Mouse (Mus musculus) CH12.LX (cell line): Measurements from ENCODE around the gene Cyfip2. TPM values are rescaled to one million over a fixed set of nuclear protein-coding genes. Genes with fewer than 3 reads are reported as not detected.

ENCODE experiments used
- DNase-seq: peaks from one replicate; pipeline ENCODE4 v3.0.0-alpha.2; 2013; ENCODE audit errors: extremely low read depth
- H3K27ac ChIP-seq: 2 replicates; pipeline ENCODE4 v1.5.1; 2012; ENCODE audit warnings: low read depth, mild to moderate bottlenecking, control low read depth, moderate library complexity; ENCODE audit not compliant: insufficient read depth
- H3K27me3 ChIP-seq: replicated peaks from 2 replicates; pipeline ENCODE3; 2012; ENCODE audit warnings: inconsistent platforms
- H3K36me3 ChIP-seq, 2 experiments: replicated peaks in 1 of 2; 2 replicates each; pipeline versions ENCODE3 to v1.6.1; 2012; ENCODE audit warnings: inconsistent platforms in 1 of 2, low read length in 1 of 2, mild to moderate bottlenecking in 1 of 2, mixed read lengths in 1 of 2, moderate library complexity in 1 of 2; ENCODE audit not compliant: control insufficient read depth in 1 of 2, insufficient read depth in 1 of 2
- H3K4me1 ChIP-seq, 2 experiments: 2 replicates each; pipeline ENCODE4 v1.6.1; 2012; ENCODE audit warnings: inconsistent platforms in 1 of 2, moderate library complexity in 1 of 2; ENCODE audit not compliant: insufficient read depth in 2 of 2, control insufficient read depth in 1 of 2
- H3K4me2 ChIP-seq: 2 replicates; pipeline ENCODE4 v1.6.1; 2012; ENCODE audit warnings: low read depth, mild to moderate bottlenecking, control low read depth; ENCODE audit not compliant: poor library complexity, insufficient read depth, severe bottlenecking
- H3K4me3 ChIP-seq, 3 experiments: fragments of 150-350 bp in 1 of 3; sonication (generic) in 1 of 3; replicated peaks in 1 of 3; 2 replicates each; pipeline versions ENCODE3 to v1.5.1; 2011 to 2012; ENCODE audit warnings: low read depth in 2 of 3, low read length in 2 of 3, mild to moderate bottlenecking in 2 of 3, moderate library complexity in 2 of 3, control low read depth in 1 of 3, improper control_type of control experiment in 1 of 3, inconsistent platforms in 1 of 3, mixed read lengths in 1 of 3; ENCODE audit not compliant: poor library complexity in 1 of 3
- H3K79me2 ChIP-seq: replicated peaks from 2 replicates; pipeline ENCODE4 v1.6.1; 2012; ENCODE audit warnings: mild to moderate bottlenecking, moderate library complexity; ENCODE audit not compliant: control insufficient read depth, poor library complexity, insufficient read depth, severe bottlenecking; ENCODE audit errors: extremely low read depth
- H3K9ac ChIP-seq: 2 replicates; pipeline ENCODE4 v1.6.1; 2012; ENCODE audit warnings: low read depth, mild to moderate bottlenecking, control low read depth, moderate library complexity; ENCODE audit not compliant: insufficient read depth
- H3K9me3 ChIP-seq: replicated peaks from 2 replicates; pipeline ENCODE3; 2012; ENCODE audit warnings: low read length, inconsistent platforms, mixed read lengths
- E2F4 ChIP-seq: IDR thresholded peaks from 2 replicates; pipeline ENCODE4 v1.6.1; 2011; ENCODE audit warnings: low read depth, low read length, improper control_type of control experiment; ENCODE audit not compliant: insufficient replicate concordance
- ELF1 ChIP-seq: IDR thresholded peaks from 2 replicates; pipeline ENCODE4 v1.6.1; 2014; ENCODE audit warnings: low read depth, mild to moderate bottlenecking, inconsistent platforms, low read length, improper control_type of control experiment
- EP300 ChIP-seq: IDR thresholded peaks from 2 replicates; pipeline ENCODE4 v1.6.1; 2011; ENCODE audit warnings: low read length, improper control_type of control experiment
- HCFC1 ChIP-seq: IDR thresholded peaks from 2 replicates; pipeline ENCODE4 v1.6.1; 2012; ENCODE audit warnings: low read depth, mild to moderate bottlenecking, inconsistent platforms, low read length, improper control_type of control experiment
- IRF4 ChIP-seq: IDR thresholded peaks from 2 replicates; pipeline ENCODE4 v1.6.1; 2014; ENCODE audit warnings: low read depth, mild to moderate bottlenecking, inconsistent platforms, low read length, improper control_type of control experiment
- KAT2A ChIP-seq: IDR thresholded peaks from 2 replicates; pipeline ENCODE4 v1.6.1; 2012; ENCODE audit warnings: low read length, improper control_type of control experiment, inconsistent platforms; ENCODE audit not compliant: insufficient replicate concordance
- MAFK ChIP-seq: IDR thresholded peaks from 2 replicates; pipeline ENCODE4 v1.6.1; 2011; ENCODE audit warnings: low read length, improper control_type of control experiment; ENCODE audit not compliant: insufficient replicate concordance
- MAZ ChIP-seq: IDR thresholded peaks from 2 replicates; pipeline ENCODE4 v1.6.1; 2012; ENCODE audit warnings: low read depth, mild to moderate bottlenecking, inconsistent platforms, low read length, improper control_type of control experiment, moderate library complexity
- MXI1 ChIP-seq: IDR thresholded peaks from 2 replicates; pipeline ENCODE4 v1.6.1; 2011; ENCODE audit warnings: mild to moderate bottlenecking, low read depth, low read length, improper control_type of control experiment
- NELFE ChIP-seq: IDR thresholded peaks from 2 replicates; pipeline ENCODE4 v1.6.1; 2011; ENCODE audit warnings: low read depth, low read length, improper control_type of control experiment
- PAX5 ChIP-seq: IDR thresholded peaks from 2 replicates; pipeline ENCODE4 v1.6.1; 2012; ENCODE audit warnings: low read length, inconsistent platforms, mixed read lengths
- POLR2A ChIP-seq: IDR thresholded peaks from 2 replicates; pipeline ENCODE4 v1.6.1; 2011; ENCODE audit warnings: low read depth, mild to moderate bottlenecking, improper control_type of control experiment, low read length
- SIN3A ChIP-seq: IDR thresholded peaks from 2 replicates; pipeline ENCODE4 v1.6.1; 2012; ENCODE audit warnings: low read length, improper control_type of control experiment, inconsistent platforms
- SMC3 ChIP-seq: IDR thresholded peaks from 2 replicates; pipeline ENCODE4 v1.6.1; 2011; ENCODE audit warnings: low read depth, low read length, improper control_type of control experiment
- TBP ChIP-seq: conservative IDR thresholded peaks from 2 replicates; pipeline ENCODE4 v1.6.1; 2011; ENCODE audit warnings: low read depth, low read length, improper control_type of control experiment
- TCF12 ChIP-seq: IDR thresholded peaks from 2 replicates; pipeline ENCODE4 v1.6.1; 2014; ENCODE audit warnings: low read depth, mild to moderate bottlenecking, inconsistent platforms, low read length, improper control_type of control experiment
- UBTF ChIP-seq: IDR thresholded peaks from 2 replicates; pipeline ENCODE4 v1.6.1; 2012; ENCODE audit warnings: low read depth, mild to moderate bottlenecking, inconsistent platforms, low read length, improper control_type of control experiment, moderate library complexity
- USF1 ChIP-seq: IDR thresholded peaks from 2 replicates; pipeline ENCODE4 v1.6.1; 2014; ENCODE audit warnings: low read depth, mild to moderate bottlenecking, inconsistent platforms, low read length, improper control_type of control experiment
- USF2 ChIP-seq: conservative IDR thresholded peaks from 2 replicates; pipeline ENCODE4 v1.6.1; 2011; ENCODE audit warnings: low read depth, low read length, improper control_type of control experiment
- ZKSCAN1 ChIP-seq: IDR thresholded peaks from 2 replicates; pipeline ENCODE4 v1.6.1; 2012; ENCODE audit warnings: low read depth, inconsistent platforms, low read length, improper control_type of control experiment, borderline replicate concordance
- ZNF384 ChIP-seq: IDR thresholded peaks from 2 replicates; pipeline ENCODE4 v1.6.1; 2012; ENCODE audit warnings: low read depth, low read length, improper control_type of control experiment, inconsistent platforms
- dilution Hi-C: fragments of 300-500 bp; cut with MboI; formaldehyde crosslinking; loops from 2 replicates; pipeline ENCODE4 v1.14.3; 2020; ENCODE audit warnings: low sequenced_read_pairs; ENCODE audit not compliant: extremely low pct_unique_long_range_greater_than_20kb, extremely low pct_ligation_motif_present
- in situ Hi-C: fragments of 300-500 bp; cut with MboI; formaldehyde crosslinking; loops from 3 replicates; pipeline ENCODE4 v1.14.3; 2019; ENCODE audit warnings: low sequenced_read_pairs, low pct_ligation_motif_present, low pct_unique_long_range_greater_than_20kb, mixed read lengths
- polyA plus RNA-seq: library from polyadenylated mRNA; unstranded; fragments of >175 nt; gene quantifications from 2 replicates; pipeline ENCODE4 v1.2.1, GENCODE M21; 2012; ENCODE audit warnings: low read depth; ENCODE audit not compliant: insufficient read length
- total RNA-seq, 2 experiments: library from RNA; depleted of rRNA; stranded (reverse); fragments of 300-350 nt in 1 of 2; fragments of >200 nt in 1 of 2; gene quantifications; 2 replicates each; pipeline ENCODE4 v1.2.3; 2012 to 2014

The Cyfip2 gene
- total and polyA plus RNA-seq, 3 experiments = 40.7 to 194 (median 97.6) TPM

DNA sequence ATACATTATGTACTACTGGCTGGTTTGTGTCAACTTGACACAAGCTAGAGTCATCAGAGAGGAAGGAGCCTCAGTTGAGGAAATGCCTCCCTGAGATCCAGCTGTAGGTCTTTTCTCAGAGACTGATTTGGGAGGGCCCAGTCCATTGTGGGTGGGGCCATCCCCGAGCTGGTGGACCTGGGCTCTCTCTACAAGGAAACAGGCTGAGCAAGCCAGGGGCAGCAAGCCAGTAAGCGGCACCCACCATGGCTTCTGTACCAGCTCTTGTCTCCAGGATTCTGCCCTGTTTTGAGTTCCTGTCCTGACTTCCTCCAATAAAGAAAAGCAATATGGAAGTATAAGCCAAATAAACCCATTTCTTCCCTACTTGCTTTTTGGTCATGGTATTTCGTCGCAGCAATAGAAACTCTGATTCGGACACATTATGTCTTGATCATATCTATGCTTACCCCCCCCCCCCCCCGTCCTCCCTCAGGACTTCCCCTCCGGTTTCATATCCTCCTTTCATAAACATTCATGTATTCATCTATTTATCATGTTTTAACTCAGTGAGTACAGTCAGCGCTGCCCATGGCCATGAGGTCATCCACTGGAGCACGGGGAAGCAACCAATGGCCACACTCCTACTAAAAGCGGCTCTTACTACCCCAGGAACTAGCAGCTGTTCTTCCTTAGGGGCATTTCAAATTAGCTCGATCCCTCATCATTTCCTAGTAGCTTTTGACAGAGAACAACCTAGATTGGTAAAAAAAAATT, 47.5 kb downstream of the Cyfip2 start (continued):
- TF ChIP-seq ZNF384 = no peak
- TF ChIP-seq KAT2A = no peak
- 0 out of 2 replicates have a peak, but pooled peaks have one; percentile 15 for TF ChIP-seq TBP
- TF ChIP-seq PAX5 = no peak
- TF ChIP-seq NELFE = no peak
- no peak for TF ChIP-seq ZKSCAN1
- TF ChIP-seq SMC3 = no peak
- peak; percentile 58; the same call in 1 of the 2 replicates for TF ChIP-seq SIN3A
- no peak for TF ChIP-seq USF1
- 0 out of 2 replicates have a peak, but pooled peaks have one; percentile 0 for TF ChIP-seq TCF12
- peak; percentile 96 for TF ChIP-seq IRF4

DNA sequence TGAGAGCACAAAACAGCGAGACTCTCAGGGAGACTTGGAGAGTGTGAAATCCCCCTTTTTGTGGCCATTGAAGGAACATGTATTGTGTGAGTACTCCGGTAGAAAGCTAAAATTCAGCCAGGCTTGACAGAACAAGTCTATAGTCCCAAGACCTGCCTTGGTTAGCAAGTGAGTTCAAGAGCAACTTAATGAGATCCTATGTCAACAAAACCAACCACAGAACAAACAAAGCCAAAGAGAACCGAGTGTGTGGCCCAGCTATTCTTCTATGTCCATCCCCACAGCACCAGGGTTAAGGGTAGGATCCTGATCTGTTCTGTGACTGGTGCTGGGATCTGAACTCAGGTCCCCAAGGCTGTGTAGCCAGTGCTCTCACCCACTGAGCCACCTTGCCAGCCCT, 48.1 kb downstream of the Cyfip2 start:
- Histone ChIP-seq H3K4me1 (peaks cover 8 to 51% of the 10 kb centered on the region in 2 experiments), H3K79me2 (no peaks in the 10 kb centered on the region; the same call in none of the 2 replicates), H3K4me3 (no peak overlapping the region), H3K9me3 (no peaks in the 10 kb centered on the region), H3K4me2 (no peak overlapping the region), H3K27me3 (no peaks in the 10 kb centered on the region), H3K36me3 (peaks cover 81 to 96% of the 10 kb centered on the region in 2 experiments), H3K9ac (no peak overlapping the region), H3K27ac (peak overlapping the region; percentile 71)
- in situ Hi-C loops = no loop called here
- dilution Hi-C loops = no loop called here
- TF ChIP-seq HCFC1 = no peak
- TF ChIP-seq EP300 = no peak
- no peak for TF ChIP-seq SIN3A
- TF ChIP-seq POLR2A = no peak
- TF ChIP-seq MAFK = no peak
- no peak for TF ChIP-seq USF2
- no peak for TF ChIP-seq KAT2A
- TF ChIP-seq ZNF384 = no peak
- TF ChIP-seq MAZ = no peak
- TF ChIP-seq UBTF = no peak
- TF ChIP-seq E2F4 = no peak
- no peak for TF ChIP-seq IRF4
- no peak for TF ChIP-seq MXI1
- TF ChIP-seq ELF1 = no peak
- DNase-seq = no peak
